Mouse (Mus musculus) midbrain, embryonic 12.5 days (tissue): ENCODE results near the gene Hoxa3. TPM values are rescaled to one million over a fixed set of nuclear protein-coding genes. Genes with fewer than 3 reads are reported as not detected.

Experiments used
- ATAC-seq: fragments of 200-750 bp; cut with Nextera tagmentation; 2 replicates; pipeline ENCODE4 v1.8.0; 2017; ENCODE audit warnings: low read depth, moderate TSS enrichment, moderate library complexity; ENCODE audit not compliant: low FRiP score
- H3K27ac ChIP-seq: fragments of 300-500 bp; sonication (generic); replicated peaks from 2 replicates; pipeline ENCODE4 v1.5.1; 2016; ENCODE audit warnings: mild to moderate bottlenecking
- H3K27me3 ChIP-seq: fragments of 300-500 bp; sonication (generic); 2 replicates; pipeline ENCODE4 v1.6.1; 2016; ENCODE audit warnings: mild to moderate bottlenecking
- H3K36me3 ChIP-seq: fragments of 300-500 bp; sonication (generic); 2 replicates; pipeline ENCODE4 v1.6.1; 2016
- H3K4me1 ChIP-seq: fragments of 300-500 bp; sonication (generic); 2 replicates; pipeline ENCODE4 v1.6.1; 2016
- H3K4me2 ChIP-seq: fragments of 300-500 bp; sonication (generic); replicated peaks from 2 replicates; pipeline ENCODE4 v1.6.1; 2016; ENCODE audit warnings: mild to moderate bottlenecking, moderate library complexity
- H3K4me3 ChIP-seq: fragments of 300-500 bp; sonication (generic); 2 replicates; pipeline ENCODE4 v1.5.1; 2016; ENCODE audit warnings: mild to moderate bottlenecking
- H3K9ac ChIP-seq: fragments of 300-500 bp; sonication (generic); replicated peaks from 2 replicates; pipeline ENCODE4 v1.6.1; 2016; ENCODE audit warnings: mild to moderate bottlenecking, moderate library complexity
- H3K9me3 ChIP-seq: fragments of 300-500 bp; sonication (generic); 2 replicates; pipeline ENCODE4 v1.6.1; 2016; ENCODE audit warnings: mild to moderate bottlenecking
- whole genome bisulfite sequencing: fragments of 180-500 bp; shearing (Covaris S2); methylation state at CpG from one replicate; pipeline ENCODE4 v1.1.7; 2016; 5-methylcytosine and 5-hydroxymethylcytosine counted together
- polyA plus RNA-seq: library from polyadenylated mRNA; unstranded; fragments of >200 nt; fragmentation: Nextera tagmentation; extraction: Ambion mirVana; gene quantifications from 2 replicates; pipeline ENCODE4 v1.2.1, GENCODE M21; 2016

The Hoxa3 gene
- polyA plus RNA-seq, 1 experiment from 2014 or later, result not detected

- Histone ChIP-seq H3K9me3 (no peaks in the 10 kb centered on the region), H3K4me1 (peaks cover 14% of the 10 kb centered on the region), H3K9ac (no peak overlapping the region), H3K4me3 (no peak overlapping the region), H3K27ac (no peak overlapping the region), H3K4me2 (no peak overlapping the region), H3K36me3 (no peaks in the 10 kb centered on the region), H3K27me3 (peaks cover 100% of the 10 kb centered on the region)
- no peak for ATAC-seq
- 9% methylated on average over 32 of the region's 32 CpGs for WGBS
Measured at GRCm38 (mm10) chr6:52220003-52220864, 7.1 kb upstream of the Hoxa3 start.

- ATAC-seq, result no peak
- Histone ChIP-seq H3K9ac (no peak overlapping the region), H3K27me3 (peaks cover 100% of the 10 kb centered on the region), H3K9me3 (no peaks in the 10 kb centered on the region), H3K4me2 (no peak overlapping the region), H3K4me1 (peaks cover 14% of the 10 kb centered on the region), H3K4me3 (no peak overlapping the region), H3K36me3 (no peaks in the 10 kb centered on the region), H3K27ac (no peak overlapping the region)
- 16% methylated on average over 9 of the region's 9 CpGs for WGBS
Measured at GRCm38 (mm10) chr6:52219234-52219942, 6.3 kb upstream of the Hoxa3 start.

GRCm38 (mm10) chr6:52218643-52219215 lies 5.6 kb upstream of the Hoxa3 start:
- peaks cover 99% of the 10 kb centered on the region for H3K27me3 ChIP-seq
- H3K36me3 ChIP-seq, result no peaks in the 10 kb centered on the region
- no peak overlapping the region for H3K4me3 ChIP-seq
- ATAC-seq, result no peak
- WGBS, result 7% methylated on average over 14 of the region's 14 CpGs
- H3K9me3 ChIP-seq, result no peaks in the 10 kb centered on the region
- no peak overlapping the region for H3K9ac ChIP-seq
- peaks cover 14% of the 10 kb centered on the region for H3K4me1 ChIP-seq
- no peak overlapping the region for H3K4me2 ChIP-seq
- no peak overlapping the region for H3K27ac ChIP-seq

DNA sequence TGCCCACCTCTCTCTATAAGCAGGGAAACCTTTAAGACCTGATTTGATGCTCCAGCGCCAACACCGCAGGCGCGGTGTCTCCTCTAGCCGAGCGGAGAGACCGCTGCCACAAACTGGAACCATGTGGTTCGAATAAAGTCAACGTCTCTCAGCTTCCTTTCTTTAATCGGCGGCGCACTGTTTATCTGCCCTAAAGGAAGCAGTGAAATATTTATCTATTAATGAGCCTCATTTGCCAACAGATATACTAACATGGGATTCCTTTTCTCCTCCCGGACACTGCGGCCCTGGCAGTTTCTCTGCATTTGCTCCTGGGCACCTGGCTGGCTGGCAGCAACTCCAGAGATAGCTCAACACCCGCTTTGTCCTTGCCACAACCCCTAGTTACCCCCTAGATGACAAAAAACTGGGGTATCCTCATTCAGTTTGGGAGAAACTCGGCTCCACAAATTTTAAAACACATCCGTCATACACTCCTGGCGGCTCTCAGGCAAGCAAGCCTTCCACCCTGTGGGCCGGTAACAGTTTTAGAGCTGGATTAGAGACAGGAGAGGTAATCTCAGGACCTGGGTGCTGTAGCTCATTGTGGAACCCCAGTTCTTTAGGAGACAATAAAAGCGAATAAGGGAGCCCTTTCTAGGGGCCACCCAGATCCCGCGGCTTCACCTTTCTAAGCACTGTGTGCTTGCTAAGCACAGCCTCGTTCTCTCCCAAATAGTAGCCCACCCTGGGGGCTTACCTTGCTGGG lies 4.9 kb upstream of the Hoxa3 start:
- Histone ChIP-seq H3K4me3 (peak overlapping the region; percentile 32; the same call in 1 of the 2 replicates), H3K27me3 (peaks cover 99% of the 10 kb centered on the region)

GRCm38 (mm10) chr6:52217459-52217768 lies 4.3 kb upstream of the Hoxa3 start:
- Histone ChIP-seq H3K4me3 (peak overlapping the region; percentile 32), H3K4me2 (peak overlapping the region; percentile 44), H3K36me3 (no peaks in the 10 kb centered on the region), H3K27ac (no peak overlapping the region), H3K9me3 (no peaks in the 10 kb centered on the region), H3K9ac (no peak overlapping the region), H3K27me3 (peaks cover 99% of the 10 kb centered on the region), H3K4me1 (peaks cover 14% of the 10 kb centered on the region)
- ATAC-seq, result 0 out of 2 replicates have a peak, but pooled peaks have one; percentile 54
- WGBS, result 0% methylated on average over 24 of the region's 25 CpGs

More for the DNA sequence above, 4.9 kb upstream of the Hoxa3 start:
- no peak overlapping the region for H3K9ac ChIP-seq
- no peak for ATAC-seq
- H3K27ac ChIP-seq, result no peak overlapping the region
- no peak overlapping the region for H3K4me2 ChIP-seq
- H3K36me3 ChIP-seq, result no peaks in the 10 kb centered on the region
- H3K9me3 ChIP-seq, result no peaks in the 10 kb centered on the region
- WGBS, result 3% methylated on average over 23 of the region's 23 CpGs
- H3K4me1 ChIP-seq, result peaks cover 14% of the 10 kb centered on the region

DNA sequence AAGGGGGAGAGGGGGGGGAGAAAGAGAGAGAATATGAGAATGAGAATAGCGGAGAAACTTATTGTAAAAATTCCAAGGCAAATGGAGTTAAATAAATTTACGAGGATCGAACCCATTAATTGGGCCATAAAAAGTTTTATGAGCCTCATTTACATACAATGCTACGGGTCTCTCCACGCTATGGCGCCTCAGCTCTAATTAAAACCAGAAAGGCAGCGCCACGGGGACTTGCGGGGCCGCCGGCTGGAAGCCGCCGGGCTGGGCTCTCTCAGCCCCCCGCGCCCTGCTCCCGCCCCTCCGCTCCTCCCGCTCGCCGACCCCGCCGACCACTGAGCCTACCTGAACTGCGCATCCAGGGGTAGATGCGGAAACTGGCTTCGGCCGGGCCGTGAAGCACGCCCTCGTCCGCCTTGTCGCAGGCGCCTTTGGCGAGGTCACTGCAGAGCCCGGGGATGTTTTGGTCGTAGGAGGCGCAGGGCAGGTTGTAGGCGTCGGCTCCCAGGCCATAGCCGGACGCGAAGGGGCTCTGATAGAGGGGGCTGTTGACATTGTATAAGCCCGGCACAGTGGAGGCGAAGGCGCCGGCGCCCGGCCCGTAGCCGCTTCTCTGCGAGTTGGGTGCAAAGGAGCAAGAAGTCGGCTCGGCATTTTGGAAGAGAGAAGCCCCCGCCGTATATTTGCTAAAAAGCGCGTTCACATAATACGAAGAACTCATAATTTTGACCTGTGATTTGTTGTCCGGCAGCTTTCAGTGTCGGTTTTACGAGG lies 3.7 kb upstream of the Hoxa3 start:
- 2% methylated on average over 60 of the region's 60 CpGs for WGBS
- Histone ChIP-seq H3K27me3 (peaks cover 99% of the 10 kb centered on the region), H3K4me2 (peak overlapping the region; percentile 44), H3K27ac (no peak overlapping the region), H3K4me3 (peak overlapping the region; percentile 32), H3K9ac (no peak overlapping the region), H3K9me3 (no peaks in the 10 kb centered on the region), H3K4me1 (peaks cover 15% of the 10 kb centered on the region), H3K36me3 (no peaks in the 10 kb centered on the region)
- no peak for ATAC-seq

DNA sequence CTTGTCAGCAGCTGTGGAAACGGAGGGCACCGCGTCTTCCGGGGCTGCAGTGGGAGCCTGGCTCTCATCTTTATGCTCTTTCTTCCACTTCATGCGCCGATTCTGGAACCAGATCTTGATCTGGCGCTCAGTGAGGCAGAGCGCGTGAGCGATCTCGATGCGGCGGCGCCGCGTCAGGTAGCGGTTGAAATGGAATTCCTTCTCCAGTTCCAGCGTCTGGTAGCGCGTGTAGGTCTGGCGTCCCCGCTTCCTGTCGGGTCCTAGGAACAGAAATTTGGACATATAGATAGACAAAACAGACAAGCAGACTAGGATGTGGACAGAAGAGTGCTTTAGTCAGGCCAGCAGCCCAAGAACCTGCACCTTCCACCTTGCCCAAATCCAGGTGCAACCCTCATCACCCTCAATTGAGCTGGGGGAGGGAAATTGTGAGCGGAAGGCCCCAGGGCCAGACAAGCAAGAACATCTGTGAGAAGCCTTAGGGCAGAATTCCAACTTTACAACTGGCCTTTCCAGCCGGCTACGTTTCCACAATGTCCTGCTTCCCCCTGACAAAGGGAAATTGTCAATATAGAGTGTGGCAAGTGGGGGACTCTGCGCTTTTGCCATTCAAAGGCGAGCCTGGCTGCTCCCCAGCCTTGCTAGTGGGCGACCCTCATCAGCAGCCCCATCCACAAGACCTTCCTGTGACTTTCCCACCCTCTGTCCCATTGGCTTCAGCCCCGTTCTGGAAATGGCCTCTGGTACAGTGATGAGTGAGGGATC lies 2.8 kb upstream of the Hoxa3 start:
- Histone ChIP-seq H3K4me3 (no peak overlapping the region), H3K9ac (no peak overlapping the region), H3K4me2 (no peak overlapping the region), H3K27ac (no peak overlapping the region), H3K36me3 (no peaks in the 10 kb centered on the region), H3K27me3 (peaks cover 99% of the 10 kb centered on the region), H3K9me3 (no peaks in the 10 kb centered on the region), H3K4me1 (peaks cover 13% of the 10 kb centered on the region)
- no peak for ATAC-seq
- 2% methylated on average over 30 of the region's 30 CpGs for WGBS

GRCm38 (mm10) chr6:52215070-52215469 lies 1.9 kb upstream of the Hoxa3 start:
- no peak overlapping the region for H3K4me3 ChIP-seq
- ATAC-seq, result no peak
- H3K9me3 ChIP-seq, result no peaks in the 10 kb centered on the region
- H3K4me1 ChIP-seq, result peaks cover 13% of the 10 kb centered on the region
- H3K9ac ChIP-seq, result no peak overlapping the region
- no peak overlapping the region for H3K4me2 ChIP-seq
- peaks cover 98% of the 10 kb centered on the region for H3K27me3 ChIP-seq
- WGBS, result 9% methylated on average over 3 of the region's 3 CpGs
- H3K27ac ChIP-seq, result no peak overlapping the region
- no peaks in the 10 kb centered on the region for H3K36me3 ChIP-seq

DNA sequence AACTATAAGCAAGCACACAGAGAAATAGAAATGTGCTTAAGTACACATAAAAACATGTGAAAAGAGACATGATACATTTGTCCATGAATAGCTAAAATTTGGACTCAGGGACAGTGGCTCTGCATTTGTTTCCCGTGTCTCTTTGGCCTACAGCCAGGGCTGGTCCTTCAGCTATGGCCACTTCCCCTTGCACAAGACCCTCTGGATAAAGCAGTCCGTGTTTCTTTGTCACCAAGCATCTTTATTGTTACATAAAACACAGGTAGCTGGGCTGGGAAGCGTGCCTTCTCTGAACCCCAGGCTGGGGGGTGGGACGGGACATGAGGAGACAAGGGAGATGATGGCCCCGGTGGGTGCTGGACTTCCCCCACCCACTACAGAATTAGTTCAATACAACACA lies 1.1 kb upstream of the Hoxa3 start:
- no peaks in the 10 kb centered on the region for H3K36me3 ChIP-seq
- H3K27me3 ChIP-seq, result peaks cover 98% of the 10 kb centered on the region
- H3K4me1 ChIP-seq, result peaks cover 13% of the 10 kb centered on the region
- WGBS, result 14% methylated on average over 5 of the region's 5 CpGs
- H3K4me3 ChIP-seq, result no peak overlapping the region
- no peaks in the 10 kb centered on the region for H3K9me3 ChIP-seq
- no peak overlapping the region for H3K27ac ChIP-seq
- no peak overlapping the region for H3K9ac ChIP-seq
- no peak for ATAC-seq
- H3K4me2 ChIP-seq, result no peak overlapping the region

DNA sequence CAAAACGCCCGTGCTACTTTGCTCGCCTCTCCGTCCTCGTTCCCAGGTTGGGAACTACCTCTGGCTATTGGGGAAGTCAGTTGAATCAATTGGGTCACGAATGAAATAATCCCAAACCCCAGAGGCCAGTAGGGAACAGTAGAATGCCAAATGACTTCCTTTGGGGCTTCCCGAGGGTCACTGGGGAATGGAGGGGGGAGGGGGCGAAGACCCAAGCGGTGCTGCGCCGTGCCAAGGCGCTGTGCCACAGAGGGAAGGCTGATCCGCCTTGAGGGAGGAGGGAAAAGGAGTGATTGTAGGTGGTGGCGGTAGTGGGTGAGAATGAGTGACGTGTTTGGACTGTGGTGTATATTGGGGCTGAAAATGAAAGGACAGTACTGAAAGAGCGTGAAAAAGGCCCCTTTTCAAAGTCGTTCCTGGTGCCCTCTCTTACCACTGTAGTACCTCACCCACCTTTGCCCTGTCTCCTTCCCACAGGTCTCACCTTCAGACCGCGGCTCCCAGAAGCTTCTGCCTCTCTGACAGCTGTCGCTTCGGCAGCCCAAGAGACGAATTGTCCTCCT lies 499 bp downstream of the Hoxa3 start:
- H3K4me2 ChIP-seq, result no peak overlapping the region

More for the DNA sequence above, 499 bp downstream of the Hoxa3 start:
- no peaks in the 10 kb centered on the region for H3K36me3 ChIP-seq
- H3K4me3 ChIP-seq, result no peak overlapping the region
- H3K27ac ChIP-seq, result no peak overlapping the region
- H3K9ac ChIP-seq, result no peak overlapping the region
- H3K27me3 ChIP-seq, result peaks cover 98% of the 10 kb centered on the region
- H3K9me3 ChIP-seq, result no peaks in the 10 kb centered on the region
- H3K4me1 ChIP-seq, result peaks cover 17% of the 10 kb centered on the region
- WGBS, result under 1% methylated on average over 22 of the region's 22 CpGs
- ATAC-seq, result no peak
